Mouse (Mus musculus) frontal cortex, postnatal 10 days (tissue): Measurements from ENCODE around the gene Apex2.

Source experiments
- DNase-seq, 2 experiments: peaks; one replicate each; pipeline ENCODE4 v3.0.0; 2022; ENCODE audit warnings: low spot score in 2 of 2, mixed read lengths in 1 of 2

Apex2 gene

DNA sequence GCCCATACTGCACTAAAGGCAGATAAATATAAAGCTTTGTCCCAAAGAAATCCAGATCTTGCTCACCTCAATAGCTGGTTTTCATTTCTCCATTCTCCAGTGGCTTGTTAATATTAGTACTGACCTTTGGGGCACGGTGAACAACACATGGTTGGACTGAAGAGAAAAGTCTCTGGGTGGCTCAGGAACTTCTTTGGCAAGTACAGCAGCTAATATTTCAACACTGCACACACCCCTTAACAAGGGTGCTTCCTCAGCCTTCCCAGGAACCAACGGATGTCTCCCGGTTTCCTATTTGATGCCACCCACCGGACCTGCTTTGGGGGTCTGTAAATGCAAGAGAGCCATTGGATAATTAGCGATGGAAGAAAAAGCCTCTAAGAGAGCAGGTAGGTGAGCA is at the start of gene Apex2:
TSS of gene Apex2 (minus strand) at position 173 of the 400 bp plus-strand sequence.
- DNase-seq, result no peak

DNA sequence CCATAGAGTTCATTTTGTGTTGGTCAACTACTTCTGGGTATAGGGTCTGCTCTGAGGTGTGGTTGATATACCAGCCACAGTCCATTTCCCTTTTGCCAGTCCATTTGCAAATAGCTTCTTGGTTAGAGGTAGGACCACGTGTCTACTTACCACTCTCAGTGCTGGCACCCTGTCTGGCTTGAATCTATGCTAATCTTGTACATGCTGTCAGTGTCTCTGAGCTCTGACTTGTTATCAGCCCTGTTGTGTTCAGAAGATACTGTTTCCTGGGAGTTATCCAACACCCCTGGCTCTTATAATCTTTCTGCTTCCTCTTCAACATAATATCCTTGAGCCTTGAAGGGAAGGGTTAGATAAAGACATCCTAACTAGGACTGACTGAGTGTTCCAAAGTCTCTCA is 46.8 kb upstream of the Apex2 start:
- no peak for DNase-seq

DNA sequence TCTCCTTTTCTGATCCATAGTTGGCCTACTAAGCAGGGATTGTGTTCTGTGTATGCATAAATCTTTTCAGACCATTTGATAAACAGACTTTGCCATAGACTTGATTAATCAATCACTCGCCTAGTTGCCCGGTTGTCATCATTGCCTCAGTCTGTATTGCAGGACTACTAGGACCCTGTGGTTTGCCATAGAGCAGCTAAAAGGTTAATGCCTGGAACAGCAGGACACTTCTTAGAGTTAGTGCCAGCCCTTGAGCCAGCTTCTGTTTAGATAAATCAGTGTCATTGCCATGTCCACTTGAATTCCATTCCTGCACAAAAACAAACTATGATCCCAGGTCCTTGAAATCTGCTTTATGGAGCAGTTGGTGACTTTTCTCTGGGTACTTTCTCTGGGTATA is 9.2 kb upstream of the Apex2 start:
- no peak for DNase-seq

DNA sequence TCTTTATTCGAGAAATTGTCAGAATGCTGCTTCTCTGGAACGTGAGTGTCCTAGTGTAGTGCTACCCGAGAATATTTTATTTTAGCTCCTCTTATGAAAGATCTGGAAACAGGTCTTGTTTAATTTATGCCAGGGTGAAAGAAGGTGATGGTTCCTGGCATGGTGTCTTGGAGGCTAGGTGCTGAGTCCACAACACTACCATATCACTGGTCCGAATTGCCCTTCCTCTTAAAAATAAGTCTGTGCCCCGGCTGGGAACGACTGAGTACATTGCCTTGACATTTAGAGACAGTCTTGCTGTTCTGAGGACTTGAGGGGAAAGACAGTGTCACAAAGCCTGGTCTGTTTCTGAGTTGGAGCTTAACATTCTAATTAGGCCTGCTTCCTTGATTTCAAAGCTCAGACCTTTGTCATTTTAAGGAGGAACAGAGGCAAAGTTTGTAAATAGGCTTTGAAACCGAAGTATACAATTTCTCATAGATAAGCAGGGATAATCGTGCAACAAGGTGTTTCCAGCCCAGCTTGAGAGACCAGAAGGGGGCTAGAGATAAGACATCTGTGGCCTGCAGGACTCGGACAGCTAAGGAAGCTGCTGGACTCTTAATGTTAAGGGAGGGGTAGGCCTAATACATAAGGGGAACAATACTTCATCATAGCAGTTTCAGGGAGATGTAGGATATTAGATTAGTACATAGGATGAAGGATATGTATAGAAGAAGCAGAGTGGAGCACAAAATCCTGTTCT is 5.5 kb upstream of the Apex2 start:
- no peak for DNase-seq

DNA sequence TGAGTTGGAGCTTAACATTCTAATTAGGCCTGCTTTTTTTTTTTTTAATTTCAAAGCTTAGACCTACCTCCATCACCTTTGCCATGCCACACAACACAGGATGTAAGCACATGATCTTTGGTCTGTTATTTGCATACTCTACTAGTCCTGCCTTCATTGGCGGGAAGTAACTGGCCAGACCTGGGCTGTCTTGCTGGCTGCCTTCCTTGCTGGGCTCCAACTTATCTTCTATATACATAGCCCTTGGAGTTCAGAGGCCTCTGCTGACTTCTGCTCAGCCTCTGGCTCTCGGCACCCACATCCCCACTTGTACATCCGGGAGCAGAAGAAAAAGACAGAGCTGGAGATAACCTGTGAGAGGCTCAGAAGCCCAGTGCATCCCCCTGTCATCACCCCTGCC is 4.5 kb upstream of the Apex2 start:
- DNase-seq, result no peak

DNA sequence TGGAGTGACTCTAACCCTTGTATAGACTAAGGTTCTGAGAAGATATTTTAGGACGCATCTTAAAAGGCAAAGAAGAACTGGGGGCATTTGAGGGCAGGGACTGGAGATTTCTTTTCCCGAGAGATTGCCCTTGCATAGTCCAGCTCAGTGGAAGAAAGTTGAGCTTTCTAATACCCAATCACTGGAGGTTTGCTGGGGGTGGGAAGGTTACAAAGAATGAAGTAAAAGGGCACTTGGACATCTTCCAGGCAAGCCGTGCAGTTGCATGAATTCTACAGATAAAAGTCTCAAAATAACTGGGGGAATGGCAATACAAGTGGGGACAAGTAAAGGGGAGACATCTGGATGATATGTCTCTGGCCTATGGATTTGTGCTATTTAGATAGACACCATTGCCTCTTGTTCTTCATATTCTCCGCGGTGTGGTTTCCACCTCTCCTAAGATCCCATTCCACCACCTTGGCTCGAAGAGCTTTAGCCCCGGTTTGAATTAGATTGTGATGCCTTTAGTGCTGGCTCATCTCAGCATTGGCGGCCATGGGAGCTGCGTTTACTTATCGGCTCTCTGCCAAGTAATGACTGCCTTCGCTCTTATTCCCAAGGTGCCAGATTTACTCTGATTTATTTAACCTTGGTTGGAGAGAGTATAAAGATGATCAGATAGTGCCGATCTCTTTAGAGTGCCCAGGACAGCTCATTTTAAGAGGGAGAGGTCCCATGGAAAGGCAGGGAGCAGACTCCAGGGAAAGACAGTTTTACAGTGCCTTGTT is 3.8 kb upstream of the Apex2 start:
- DNase-seq, result no peak

DNA sequence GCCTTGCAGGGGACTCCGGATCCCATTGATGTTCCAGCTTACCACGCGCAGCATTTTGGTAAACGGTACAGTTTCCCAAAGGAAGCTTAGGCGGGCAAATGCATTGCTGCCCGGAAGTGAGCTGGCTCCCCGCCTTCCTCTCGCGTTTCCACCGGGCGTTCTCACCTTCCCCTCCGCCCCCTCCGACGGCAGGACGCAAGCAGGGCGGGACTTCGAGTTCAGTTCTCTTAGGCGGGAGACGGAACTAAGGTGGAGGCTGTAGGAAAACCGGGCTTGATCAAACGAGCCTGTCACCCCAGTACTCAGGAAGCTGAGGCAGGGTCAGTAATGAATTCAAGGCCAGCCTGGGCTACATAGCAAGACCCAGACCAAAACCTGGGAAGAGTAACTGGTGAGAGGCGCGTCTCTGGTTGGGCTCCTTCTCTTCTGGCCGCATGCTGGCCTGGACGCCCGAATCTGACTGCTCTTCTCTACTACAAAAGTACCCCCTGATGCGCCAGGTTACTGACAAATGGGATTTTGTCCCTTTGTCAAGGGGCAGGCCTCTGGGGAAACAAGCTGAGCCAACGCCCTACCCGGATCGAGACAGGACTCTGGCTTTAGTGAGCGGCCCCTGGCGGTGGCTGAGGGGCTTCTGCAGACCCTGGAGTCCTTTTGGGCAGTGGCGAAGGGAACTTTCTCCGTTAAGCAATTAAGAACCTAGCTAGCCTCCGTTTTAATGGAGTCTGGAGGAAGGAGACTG is 1.5 kb downstream of the Apex2 start, which contains the start of gene Pfkfb1:
TSS of gene Pfkfb1 (plus strand) at position 207 of the 742 bp plus-strand sequence.
- peak; percentile 35 to 75 for DNase-seq

DNA sequence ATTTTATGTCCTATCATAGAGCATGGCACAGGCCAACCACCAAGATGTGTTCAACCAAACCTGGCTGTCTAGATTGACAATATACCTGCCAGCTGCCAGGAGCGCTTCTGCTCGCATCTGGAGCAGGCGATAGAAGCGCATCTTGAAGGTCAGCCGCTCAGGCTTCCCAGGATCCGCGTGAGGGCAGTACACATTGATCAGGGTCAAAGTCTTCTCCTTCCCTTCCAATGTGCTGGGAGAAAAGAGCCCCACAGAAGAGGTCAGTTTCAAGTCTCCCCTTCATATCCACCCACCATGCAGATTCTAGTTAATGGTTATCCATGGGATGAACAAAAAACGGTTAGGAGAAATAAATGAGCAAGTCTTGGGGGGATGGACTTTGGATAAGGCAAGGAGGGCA is 4.6 kb downstream of the Apex2 start:
- DNase-seq, result no peak

DNA sequence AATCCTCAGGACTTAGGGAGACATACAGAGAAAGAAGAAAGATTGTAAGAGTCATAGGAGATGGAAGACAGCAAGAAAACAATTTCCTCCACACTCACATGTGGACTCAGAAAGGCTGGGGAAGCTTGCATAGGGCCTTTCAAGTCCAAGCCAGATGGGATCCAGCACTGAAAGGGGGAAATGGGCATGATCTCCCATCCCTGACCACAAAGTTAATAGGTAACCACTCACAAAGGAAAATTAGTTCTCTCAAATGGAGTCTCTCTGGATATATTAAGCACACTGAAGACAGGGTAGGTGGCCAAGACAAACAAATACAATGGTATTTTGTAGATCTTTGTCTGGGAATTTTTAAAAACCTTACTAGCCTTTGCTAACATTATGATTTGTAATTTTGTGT is 7.7 kb downstream of the Apex2 start:
- no peak for DNase-seq

DNA sequence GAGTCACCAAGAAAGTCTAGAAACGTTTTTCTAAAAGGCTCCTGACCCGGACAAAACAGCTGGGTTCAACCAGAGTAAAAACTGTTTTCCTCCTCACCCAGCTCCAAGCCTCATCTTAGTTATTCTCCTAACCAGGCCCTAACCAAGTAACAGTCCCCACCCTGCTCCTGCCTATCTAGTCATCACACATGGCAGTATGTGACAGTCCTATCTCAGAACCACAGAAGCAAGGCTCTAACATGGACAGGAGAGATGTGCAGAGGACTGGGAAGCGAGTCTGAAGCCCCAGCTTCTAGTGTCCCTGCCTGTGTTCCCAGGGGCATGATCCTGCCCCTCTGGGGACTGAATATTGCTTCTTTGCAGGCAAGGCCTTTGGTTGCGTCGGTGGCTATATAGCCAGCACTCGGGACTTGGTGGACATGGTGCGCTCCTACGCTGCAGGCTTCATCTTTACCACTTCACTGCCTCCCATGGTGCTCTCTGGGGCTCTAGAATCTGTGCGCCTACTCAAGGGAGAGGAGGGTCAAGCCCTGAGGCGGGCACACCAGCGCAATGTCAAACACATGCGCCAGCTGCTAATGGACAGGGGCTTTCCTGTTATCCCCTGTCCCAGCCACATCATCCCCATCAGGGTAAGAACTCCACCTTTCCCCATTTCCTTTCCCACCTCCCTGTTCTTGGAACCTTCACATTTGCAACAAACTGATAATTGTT is 24.9 kb downstream of the Apex2 start:
- DNase-seq, result no peak

DNA sequence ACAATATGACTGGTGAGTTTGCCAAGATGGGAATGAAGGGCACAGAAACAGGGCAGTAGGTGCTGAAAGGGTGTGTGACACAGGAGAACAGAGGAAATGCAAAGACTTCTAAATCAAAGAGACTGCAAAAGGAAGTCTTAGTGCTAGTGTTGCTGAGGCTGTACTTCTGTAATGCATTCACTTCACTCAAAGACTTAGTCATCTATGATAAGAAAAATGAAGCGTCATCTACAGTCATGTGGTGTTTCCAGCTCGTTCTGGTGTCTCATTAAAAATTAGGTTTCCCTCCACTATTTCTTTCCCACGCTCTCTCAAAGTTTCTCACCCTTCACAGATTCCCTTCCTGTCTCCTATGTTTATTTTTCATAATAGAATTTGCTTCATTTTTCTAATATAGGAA is 35.6 kb downstream of the Apex2 start:
- no peak for DNase-seq

DNA sequence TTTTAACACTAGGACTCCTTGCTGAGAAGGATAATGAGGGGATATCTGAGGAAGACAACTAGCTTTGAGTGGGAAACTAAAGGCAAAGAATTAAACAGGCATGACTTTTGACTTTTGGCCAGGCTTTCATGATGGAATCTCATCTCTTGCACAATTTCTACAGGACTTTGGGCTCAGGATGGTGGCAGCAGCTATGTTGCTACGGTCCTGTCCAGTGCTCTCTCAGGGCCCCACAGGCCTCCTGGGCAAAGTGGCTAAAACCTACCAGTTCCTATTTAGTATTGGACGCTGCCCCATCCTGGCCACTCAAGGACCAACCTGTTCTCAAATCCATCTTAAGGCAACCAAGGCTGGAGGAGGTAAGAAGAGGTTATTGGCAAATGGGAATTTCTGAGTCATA is 37.7 kb downstream of the Apex2 start:
- DNase-seq, result no peak

DNA sequence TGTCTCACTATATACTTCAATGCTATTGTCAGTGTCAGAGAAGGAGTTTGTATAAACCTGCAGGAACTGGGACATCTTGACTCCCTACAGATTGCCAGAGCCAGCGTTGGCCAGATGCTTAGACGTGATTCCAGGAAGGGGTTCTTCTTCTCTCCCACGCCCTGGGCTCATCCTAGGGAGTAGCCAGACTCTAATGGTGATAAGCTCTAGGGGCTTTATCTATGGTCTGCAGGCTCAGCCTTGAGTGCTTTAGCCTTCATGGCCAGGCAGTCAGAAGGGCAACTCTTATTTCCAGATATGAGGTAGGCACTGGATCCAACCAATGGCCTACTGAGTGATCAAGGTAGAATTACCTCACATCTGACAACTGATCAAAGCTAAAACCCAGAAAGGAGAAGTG is 40.0 kb downstream of the Apex2 start:
- no peak for DNase-seq

DNA sequence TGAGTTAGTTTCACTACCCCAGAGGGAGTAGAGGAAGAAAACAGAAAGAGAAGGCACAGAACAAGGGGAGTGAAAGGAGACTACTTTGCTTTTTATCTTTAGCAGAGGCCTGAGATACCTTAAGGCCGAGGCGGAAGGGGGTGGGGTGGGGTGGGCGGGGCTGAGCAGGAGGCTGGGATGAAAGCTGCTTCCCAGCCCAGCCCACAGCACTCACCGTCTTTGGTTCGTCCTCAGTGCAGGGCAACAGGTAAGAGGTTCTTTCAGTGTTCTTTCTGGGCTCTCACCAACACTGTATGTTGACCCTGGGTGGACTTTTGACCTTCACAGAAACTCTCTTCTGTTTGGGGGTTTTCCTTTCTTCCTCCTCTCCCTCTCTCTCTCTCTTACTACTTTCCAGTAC is 42.4 kb downstream of the Apex2 start, which contains the start of gene Alas2:
TSS of gene Alas2 (plus strand) at position 137 of the 400 bp plus-strand sequence.
- no peak for DNase-seq

DNA sequence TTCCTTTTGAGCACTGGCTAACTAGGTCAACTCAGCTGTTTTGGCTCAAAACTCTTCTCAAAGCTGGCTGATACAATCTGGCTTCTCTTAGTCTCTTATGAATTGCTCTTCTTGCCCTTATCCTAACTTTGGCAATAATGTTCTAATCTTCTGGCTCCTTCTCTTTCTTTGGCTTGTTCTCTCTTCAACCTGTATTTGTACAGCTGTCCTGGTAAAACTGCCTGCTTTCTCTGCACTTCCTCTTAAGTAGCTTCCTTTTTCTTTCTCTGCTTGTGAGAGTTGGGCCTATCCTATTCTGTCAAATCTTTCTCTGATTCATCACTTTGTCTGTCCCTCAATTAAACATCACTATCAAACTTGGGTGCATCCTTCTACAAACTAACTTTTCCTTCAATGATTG is 48.0 kb downstream of the Apex2 start:
- DNase-seq, result no peak

DNA sequence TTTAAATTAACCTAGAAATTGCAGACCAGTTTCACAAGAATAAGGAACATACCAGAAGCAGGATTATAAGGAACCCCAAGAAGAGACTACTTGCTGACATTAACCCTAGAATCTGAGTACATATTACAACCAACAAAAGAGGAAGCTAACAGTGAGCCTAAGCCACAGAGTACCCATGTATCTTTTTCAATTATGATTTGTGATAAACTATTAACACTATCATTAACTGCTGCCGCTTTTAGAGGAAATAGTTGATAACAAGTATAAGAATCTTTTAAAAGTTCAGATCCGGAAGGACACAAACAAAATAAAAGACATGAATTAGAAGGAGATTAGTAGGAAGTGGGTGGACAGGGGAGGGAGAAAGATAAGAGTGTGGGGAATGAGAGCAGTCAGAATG is 49.6 kb downstream of the Apex2 start:
- DNase-seq, result no peak

DNA sequence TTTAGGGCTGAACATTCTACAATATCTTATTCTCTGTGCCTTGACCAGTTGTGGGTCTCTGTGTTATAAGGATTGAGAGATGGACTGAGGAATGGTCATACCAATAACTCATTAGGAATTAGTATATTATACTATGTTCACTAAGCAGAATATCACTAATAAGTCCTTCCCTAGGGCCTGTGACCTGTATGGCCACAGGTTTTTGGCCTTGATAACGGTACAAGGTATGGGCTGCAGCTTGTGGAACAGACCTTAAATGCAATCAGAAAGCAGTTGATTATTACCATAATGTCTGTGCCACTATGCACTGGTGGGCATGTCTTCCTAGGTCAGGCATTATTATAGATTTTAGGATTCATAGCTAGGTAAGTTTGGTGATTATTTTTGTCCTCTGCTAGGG is 73.2 kb downstream of the Apex2 start:
- DNase-seq, result no peak

DNA sequence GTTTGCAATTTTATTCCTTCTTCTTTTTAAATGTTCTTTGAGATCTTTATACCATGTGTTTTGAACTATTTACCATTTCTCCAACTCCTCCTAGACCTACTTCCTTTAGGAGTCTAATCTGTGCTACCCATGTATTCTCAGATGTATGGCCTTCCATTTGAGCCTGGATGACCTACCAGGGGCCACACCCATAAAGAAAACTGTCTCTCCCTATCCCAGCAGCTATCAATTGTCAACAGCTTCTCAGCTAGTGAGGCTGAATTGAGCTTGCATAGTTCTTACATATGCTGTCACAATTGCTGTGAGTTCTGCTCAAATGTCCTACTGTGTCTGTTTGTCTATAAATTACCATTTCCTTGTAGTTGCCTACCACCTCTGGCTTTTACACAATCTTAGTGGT is 73.7 kb downstream of the Apex2 start:
- no peak for DNase-seq

DNA sequence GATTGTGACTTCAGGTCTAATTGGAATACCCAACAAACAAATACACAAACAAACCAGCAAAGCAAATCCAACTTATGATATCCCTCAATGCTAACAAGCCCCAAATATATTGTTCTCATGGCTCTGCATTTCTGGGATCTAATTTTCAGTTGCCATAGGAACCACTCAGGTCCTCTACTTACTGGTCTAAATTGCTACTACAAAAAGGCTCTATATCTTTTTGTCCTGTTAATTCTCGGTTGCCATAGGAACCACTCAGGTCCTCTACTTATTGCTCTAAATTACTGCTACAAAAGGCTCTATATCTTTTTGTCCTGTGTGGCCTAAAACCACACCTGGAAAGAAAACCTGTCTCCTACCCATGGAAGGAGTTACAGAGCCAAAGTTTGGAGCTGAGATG is 75.5 kb downstream of the Apex2 start:
- DNase-seq, result no peak

DNA sequence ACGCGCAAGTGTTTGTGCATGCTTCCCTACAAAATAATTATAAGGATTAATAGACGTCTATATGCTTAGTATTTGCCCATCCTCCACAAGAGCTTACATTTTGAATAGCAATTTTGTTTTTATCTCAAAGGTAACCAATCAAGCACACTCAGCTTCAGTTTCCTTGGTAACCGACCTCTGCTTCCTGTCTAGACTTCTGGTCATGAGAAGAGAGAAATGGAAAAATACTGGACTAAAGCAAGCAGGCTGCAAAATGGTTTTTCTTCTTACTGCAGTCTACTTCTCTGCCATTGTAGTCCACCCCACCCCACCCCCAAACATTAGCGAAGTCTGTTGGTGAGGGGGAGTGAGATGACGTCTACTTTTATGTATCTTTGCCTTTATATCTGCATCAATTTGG is 78.4 kb downstream of the Apex2 start:
- no peak for DNase-seq

DNA sequence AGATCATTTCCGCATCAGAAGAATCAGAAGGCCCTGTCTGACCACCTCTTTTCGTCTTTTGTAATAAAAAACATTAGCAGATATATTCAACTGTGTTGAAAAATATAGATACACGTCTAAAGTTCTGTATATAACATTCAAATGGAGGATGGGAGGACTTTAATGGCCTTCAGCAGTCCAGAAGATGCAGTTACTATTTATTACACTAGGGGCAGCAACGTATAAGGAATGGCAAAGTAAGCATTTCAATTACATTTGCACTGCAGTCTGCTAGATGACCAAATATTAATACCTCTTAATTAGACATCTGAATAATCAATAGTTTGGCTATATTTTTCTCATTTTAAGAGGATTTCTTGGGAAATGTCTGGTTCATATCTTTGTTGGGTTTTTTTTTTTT is 79.0 kb downstream of the Apex2 start:
- no peak for DNase-seq

DNA sequence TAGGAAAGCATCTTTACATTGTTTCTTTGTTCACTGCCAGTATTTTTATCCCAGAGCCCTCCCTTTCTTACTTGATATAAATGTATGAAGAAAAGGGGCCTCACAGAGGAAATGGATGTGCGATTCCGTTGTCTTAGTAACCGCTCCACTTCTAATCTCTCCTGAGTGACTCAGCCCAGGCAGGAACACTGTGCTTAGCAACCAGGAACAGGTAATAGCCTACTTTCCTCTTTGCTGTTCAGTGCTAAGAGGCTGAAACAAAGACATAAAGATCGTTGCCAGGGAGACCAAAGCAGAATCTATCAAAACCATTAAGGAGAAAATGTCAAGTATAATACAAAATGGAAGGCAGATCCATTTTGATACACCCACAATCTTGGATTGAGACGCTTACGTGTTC is 81.0 kb downstream of the Apex2 start:
- no peak for DNase-seq
